Mouse (Mus musculus) myocyte (in vitro differentiated cells): ENCODE data around the gene Hist1h2bp. TPM values are rescaled to one million over a fixed set of nuclear protein-coding genes. Genes with fewer than 3 reads are reported as not detected.
A peak's percentile ranks its signal among the peaks of the same experiment; 100 is the strongest.
"Not testable (repeated sequence)": the region's sequence is repeated elsewhere in the genome, so short reads cannot be mapped to it uniquely, and the experiment has no call there.

Experiments
- H3K27me3 ChIP-seq: one replicate; pipeline ENCODE4 v1.6.1; 2011; ENCODE audit not compliant: control insufficient read depth, insufficient read depth, insufficient read length
- H3K36me3 ChIP-seq: one replicate; pipeline ENCODE4 v1.6.1; 2011; ENCODE audit not compliant: control insufficient read depth, insufficient read depth
- H3K4me2 ChIP-seq: one replicate; pipeline ENCODE4 v1.6.1; 2011; ENCODE audit warnings: low read depth, control low read depth
- H3K4me3 ChIP-seq: one replicate; pipeline ENCODE4 v1.5.1; 2011; ENCODE audit warnings: mild to moderate bottlenecking, control low read depth, moderate library complexity
- H3K79me2 ChIP-seq: one replicate; pipeline ENCODE4 v1.6.1; 2011; ENCODE audit not compliant: control insufficient read depth, insufficient read depth
- H3ac ChIP-seq: one replicate; pipeline ENCODE4 v1.6.1; 2011; ENCODE audit not compliant: control insufficient read depth, insufficient read length
- CEBPB ChIP-seq: IDR thresholded peaks from 2 replicates; pipeline ENCODE4 v1.6.1; 2011; ENCODE audit warnings: mild to moderate bottlenecking, moderate library complexity; ENCODE audit not compliant: poor library complexity, insufficient read depth, severe bottlenecking
- E2F4 ChIP-seq: IDR thresholded peaks from one replicate; pipeline ENCODE4 v1.6.1; 2011; ENCODE audit warnings: mild to moderate bottlenecking, control low read depth, moderate library complexity; ENCODE audit not compliant: insufficient read depth
- MAX ChIP-seq: IDR thresholded peaks from one replicate; pipeline ENCODE4 v1.6.1; 2011; ENCODE audit warnings: low read depth, mild to moderate bottlenecking, control low read depth
- MYOD1 ChIP-seq, 3 experiments: IDR thresholded peaks; one replicate each; pipeline ENCODE4 v1.6.1; 2011; ENCODE audit warnings: control low read depth in 2 of 3, low read depth in 2 of 3, mild to moderate bottlenecking in 2 of 3, moderate library complexity in 1 of 3; ENCODE audit not compliant: insufficient read length in 2 of 3, control insufficient read depth in 1 of 3
- MYOG ChIP-seq, 3 experiments: IDR thresholded peaks; one replicate each; pipeline ENCODE4 v1.6.1; 2011; ENCODE audit warnings: control low read depth in 2 of 3, low read depth in 2 of 3, mild to moderate bottlenecking in 2 of 3; ENCODE audit not compliant: insufficient read length in 2 of 3, control insufficient read depth in 1 of 3, insufficient read depth in 1 of 3
- POLR2A ChIP-seq: IDR thresholded peaks from one replicate; pipeline ENCODE4 v1.6.1; 2011; ENCODE audit warnings: low read depth, mild to moderate bottlenecking, control low read depth, moderate library complexity; ENCODE audit not compliant: insufficient read length
- POLR2AphosphoS2 ChIP-seq: IDR thresholded peaks from one replicate; pipeline ENCODE4 v1.6.1; 2011; ENCODE audit warnings: low read depth, control low read depth; ENCODE audit not compliant: insufficient read length
- REST ChIP-seq: IDR thresholded peaks from one replicate; pipeline ENCODE4 v1.6.1; 2011; ENCODE audit warnings: mild to moderate bottlenecking, control low read depth, moderate library complexity; ENCODE audit not compliant: insufficient read depth, insufficient read length
- SRF ChIP-seq: IDR thresholded peaks from one replicate; pipeline ENCODE4 v1.6.1; 2011; ENCODE audit warnings: low read depth; ENCODE audit not compliant: control insufficient read depth, insufficient read length
- TCF12 ChIP-seq: IDR thresholded peaks from one replicate; pipeline ENCODE4 v1.6.1; 2011; ENCODE audit warnings: mild to moderate bottlenecking, control low read depth; ENCODE audit not compliant: poor library complexity, insufficient read depth, severe bottlenecking
- TCF3 ChIP-seq: IDR thresholded peaks from one replicate; pipeline ENCODE4 v1.6.1; 2011; ENCODE audit warnings: low read depth, control low read depth; ENCODE audit not compliant: insufficient read length
- USF1 ChIP-seq: IDR thresholded peaks from one replicate; pipeline ENCODE4 v1.6.1; 2011; ENCODE audit warnings: low read depth, mild to moderate bottlenecking, control low read depth, moderate library complexity
- polyA plus RNA-seq: library from polyadenylated mRNA; unstranded; fragments of >200 nt; fragmentation: generic; extraction: Trizol; gene quantifications from one replicate; pipeline ENCODE4 v1.2.1, GENCODE M21; 2012; ENCODE audit warnings: missing spikeins

The Hist1h2bp gene
- polyA plus RNA-seq, 1 experiment: 0.89 TPM

DNA sequence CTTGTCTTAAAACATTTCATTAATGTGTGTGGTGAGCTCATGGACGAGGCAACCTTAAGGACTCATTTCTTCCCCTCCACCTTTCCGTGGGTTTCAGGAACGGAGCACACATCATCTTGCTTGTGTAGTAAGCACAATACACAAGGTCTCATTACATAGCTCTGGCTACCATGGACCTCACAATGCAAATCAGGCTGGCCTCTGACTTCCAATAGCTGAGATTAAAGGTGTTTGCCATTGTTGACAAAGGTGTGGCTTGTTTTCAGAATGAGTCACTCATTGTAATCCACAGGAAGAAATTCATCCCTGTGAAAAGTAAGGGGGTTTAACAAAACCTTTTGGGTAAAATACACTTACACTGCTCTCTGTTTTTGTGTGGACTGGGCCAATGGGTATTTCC, 41.2 kb downstream of the Hist1h2bp start:
- no peaks in the 10 kb centered on the region for H3K79me2 ChIP-seq
- H3ac ChIP-seq: no peak overlapping the region
- H3K27me3 ChIP-seq: no peaks in the 10 kb centered on the region
- no peaks in the 10 kb centered on the region for H3K36me3 ChIP-seq
- H3K4me2 ChIP-seq: no peak overlapping the region
- no peak for TF ChIP-seq MAX
- no peak overlapping the region for H3K4me3 ChIP-seq

- H3K27me3 ChIP-seq: no peaks in the 10 kb centered on the region
- H3K36me3 ChIP-seq: no peaks in the 10 kb centered on the region
- peak overlapping the region; percentile 22 for H3K4me2 ChIP-seq
- no peak overlapping the region for H3ac ChIP-seq
- no peak overlapping the region for H3K4me3 ChIP-seq
- H3K79me2 ChIP-seq: no peaks in the 10 kb centered on the region
- TF ChIP-seq POLR2A: no peak
- no peak for TF ChIP-seq USF1
- TF ChIP-seq TCF12: no peak
- TF ChIP-seq REST: no peak
- TF ChIP-seq SRF: no peak
- TF ChIP-seq MAX: no peak
- TF ChIP-seq E2F4: no peak
- no peak for TF ChIP-seq POLR2AphosphoS2
- TF ChIP-seq CEBPB: no peak
- no peak for TF ChIP-seq MYOG (IDR thresholded peaks at IDR 0.05; ENCODE audit: control insufficient read depth in 1 of 3, insufficient read depth in 1 of 3, insufficient read length in 2 of 3, low read depth in 2 of 3)
- TF ChIP-seq TCF3: no peak
- no peak for TF ChIP-seq MYOD1 (IDR thresholded peaks at IDR 0.05; ENCODE audit: control insufficient read depth in 1 of 3, insufficient read length in 2 of 3, low read depth in 2 of 3)
Observed at GRCm38 (mm10) chr13:21830344-21830743, 43.1 kb downstream of the Hist1h2bp start.

- H3K36me3 ChIP-seq, H3K27me3 ChIP-seq, H3K4me3 ChIP-seq, H3K4me2 ChIP-seq, H3ac ChIP-seq, H3K79me2 ChIP-seq: not testable (repeated sequence)
Observed at GRCm38 (mm10) chr13:21831418-21832394, 44.4 kb downstream of the Hist1h2bp start, which contains the start of gene Hist1h4n. TSS of gene Hist1h4n (minus strand) at chr13:21832196.

GRCm38 (mm10) chr13:21833461-21833860, 46.2 kb downstream of the Hist1h2bp start, which contains the start of the genes Hist1h2ap and Hist1h2br:
TSS of gene Hist1h2ap (minus strand) at chr13:21833507.
TSS of gene Hist1h2br (plus strand) at chr13:21833743.
- H3K79me2 ChIP-seq, H3K4me3 ChIP-seq, H3K27me3 ChIP-seq, H3K36me3 ChIP-seq, H3ac ChIP-seq, H3K4me2 ChIP-seq: not testable (repeated sequence)

Other genes with a start within 250 kb of the Hist1h2bp start
- 0.02 TPM for gene Olfr1366, start 244.7 kb upstream of the Hist1h2bp start, polyA plus RNA-seq
- not detected for gene Olfr1535, start 227.6 kb upstream of the Hist1h2bp start, polyA plus RNA-seq
- not detected for gene Olfr1364, start 205.7 kb upstream of the Hist1h2bp start, polyA plus RNA-seq
- not detected for gene Olfr1362, start 173.4 kb upstream of the Hist1h2bp start, polyA plus RNA-seq
- not detected for gene Olfr11, start 144.9 kb upstream of the Hist1h2bp start, polyA plus RNA-seq
- not detected for gene Olfr1361, start 124.1 kb upstream of the Hist1h2bp start, polyA plus RNA-seq
- not detected for gene Olfr1360, start 110.1 kb upstream of the Hist1h2bp start, polyA plus RNA-seq
- not detected for gene Olfr1359, start 89.3 kb upstream of the Hist1h2bp start, polyA plus RNA-seq
- 2.7 TPM for gene Hist1h2bl, start 71.3 kb upstream of the Hist1h2bp start, polyA plus RNA-seq
- 6.4 TPM for gene Hist1h2ai, start 71.0 kb upstream of the Hist1h2bp start, polyA plus RNA-seq
- gene Hist1h3h, start 69.8 kb upstream of the Hist1h2bp start, polyA plus RNA-seq: 9.0 TPM
- 1.3 TPM for gene Hist1h2bm, start 65.4 kb upstream of the Hist1h2bp start, polyA plus RNA-seq
- gene Hist1h4j, start 52.4 kb upstream of the Hist1h2bp start, polyA plus RNA-seq: 1.3 TPM
- gene Hist1h4k, start 37.0 kb upstream of the Hist1h2bp start, polyA plus RNA-seq: 6.3 TPM
- 2.3 TPM for gene Hist1h2ak, start 33.6 kb upstream of the Hist1h2bp start, polyA plus RNA-seq
- gene Hist1h2bn, start 33.3 kb upstream of the Hist1h2bp start, polyA plus RNA-seq: 1.8 TPM
- gene Hist1h1b, start 6.8 kb upstream of the Hist1h2bp start, polyA plus RNA-seq: 1.7 TPM
- gene Hist1h3i, start 4.1 kb upstream of the Hist1h2bp start, polyA plus RNA-seq: 10.6 TPM
- gene Hist1h2an, start 243 bp upstream of the Hist1h2bp start, polyA plus RNA-seq: 6.8 TPM
- 72.0 TPM for gene Hist1h2bq, start 22.7 kb downstream of the Hist1h2bp start, polyA plus RNA-seq
- gene Hist1h2ao, start 23.0 kb downstream of the Hist1h2bp start, polyA plus RNA-seq: not detected
- gene Hist1h4m, start 24.3 kb downstream of the Hist1h2bp start, polyA plus RNA-seq: not detected
- gene Hist1h4n, start 44.7 kb downstream of the Hist1h2bp start, polyA plus RNA-seq: 19.7 TPM
- 730 TPM for gene Hist1h2ap, start 46.0 kb downstream of the Hist1h2bp start, polyA plus RNA-seq
- 71.7 TPM for gene Hist1h2br, start 46.3 kb downstream of the Hist1h2bp start, polyA plus RNA-seq
- gene Zfp184, start 157.6 kb downstream of the Hist1h2bp start, polyA plus RNA-seq: 0.89 TPM
- gene Pom121l2, start 193.7 kb downstream of the Hist1h2bp start, polyA plus RNA-seq: not detected
- gene Prss16, start 222.3 kb downstream of the Hist1h2bp start, polyA plus RNA-seq: 0.34 TPM
- gene Hist1h2ah, start 248.1 kb downstream of the Hist1h2bp start, polyA plus RNA-seq: 2.2 TPM
- 8.2 TPM for gene Hist1h2bk, start 248.4 kb downstream of the Hist1h2bp start, polyA plus RNA-seq